Mouse (Mus musculus) thymus, postnatal 36 days (tissue): ENCODE measurements around the gene Grin1.
A peak's percentile ranks its signal among the peaks of the same experiment; 100 is the strongest.

ENCODE experiments used
- DNase-seq, 2 experiments: peaks; one replicate each; pipeline ENCODE4 v3.0.0; 2022; ENCODE audit warnings: mixed read lengths in 2 of 2

Grin1 gene

GRCm38 (mm10) chr2:25311491-25311891, 7.5 kb downstream of the Grin1 start:
- no peak for DNase-seq

- no peak for DNase-seq
Measured at GRCm38 (mm10) chr2:25310969-25311368, 8.0 kb downstream of the Grin1 start.

DNA sequence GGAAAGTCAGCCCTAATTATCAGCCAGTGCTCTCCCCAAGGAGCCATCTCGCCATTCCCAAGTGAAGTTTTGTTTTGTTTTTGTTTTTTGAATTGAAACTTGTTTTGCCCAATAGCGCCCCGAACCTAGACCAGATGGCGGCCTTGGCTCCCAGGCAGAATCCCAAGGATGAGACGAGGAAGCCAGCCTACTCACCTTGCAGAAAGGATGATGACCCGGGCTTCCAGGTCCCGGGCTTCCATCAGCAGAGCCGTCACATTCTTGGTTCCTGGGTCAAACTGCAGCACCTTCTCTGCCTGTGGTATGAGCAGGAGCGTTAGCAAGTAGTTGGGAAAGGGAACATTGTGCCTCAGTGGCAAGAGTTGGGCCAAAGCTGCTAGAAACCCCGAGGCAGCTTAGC, 8.8 kb downstream of the Grin1 start:
- DNase-seq = no peak

DNA sequence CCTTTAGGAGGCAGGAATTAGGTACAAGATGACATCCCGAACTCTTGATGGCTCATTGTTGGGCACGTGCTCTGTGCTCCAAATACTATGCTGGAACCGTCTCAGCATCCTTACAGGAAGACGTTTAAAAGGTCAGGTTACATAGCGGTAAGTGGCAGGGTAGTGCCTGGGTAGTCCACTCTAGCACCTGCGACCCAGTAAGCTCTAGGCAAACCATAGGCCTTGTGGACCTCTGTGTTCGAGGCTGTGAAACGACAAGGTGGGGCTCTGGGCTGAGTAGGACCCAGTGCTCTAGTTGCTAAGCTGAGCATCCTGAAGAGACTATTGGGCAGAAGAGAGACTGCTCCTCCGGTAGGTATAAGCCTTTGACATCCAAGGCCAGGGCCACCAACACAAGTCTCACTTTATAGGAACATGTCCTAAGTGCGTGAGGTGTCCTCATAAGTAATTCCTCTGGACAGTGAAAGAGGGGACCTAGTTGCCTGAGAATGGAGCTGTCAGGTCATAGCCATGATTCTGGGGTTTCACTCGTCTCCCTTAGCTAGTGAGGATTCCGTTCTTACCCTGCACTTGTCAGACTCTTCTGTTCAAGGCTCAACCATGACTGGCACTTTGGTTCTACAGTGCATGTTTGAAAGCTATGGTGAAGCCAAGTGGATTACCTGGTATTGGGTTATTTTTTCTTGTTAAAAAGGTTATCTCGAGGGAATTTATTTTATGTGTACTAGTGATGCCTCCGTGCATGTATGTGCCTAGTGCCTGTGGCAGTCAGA, 13.2 kb downstream of the Grin1 start:
- DNase-seq = no peak

DNA sequence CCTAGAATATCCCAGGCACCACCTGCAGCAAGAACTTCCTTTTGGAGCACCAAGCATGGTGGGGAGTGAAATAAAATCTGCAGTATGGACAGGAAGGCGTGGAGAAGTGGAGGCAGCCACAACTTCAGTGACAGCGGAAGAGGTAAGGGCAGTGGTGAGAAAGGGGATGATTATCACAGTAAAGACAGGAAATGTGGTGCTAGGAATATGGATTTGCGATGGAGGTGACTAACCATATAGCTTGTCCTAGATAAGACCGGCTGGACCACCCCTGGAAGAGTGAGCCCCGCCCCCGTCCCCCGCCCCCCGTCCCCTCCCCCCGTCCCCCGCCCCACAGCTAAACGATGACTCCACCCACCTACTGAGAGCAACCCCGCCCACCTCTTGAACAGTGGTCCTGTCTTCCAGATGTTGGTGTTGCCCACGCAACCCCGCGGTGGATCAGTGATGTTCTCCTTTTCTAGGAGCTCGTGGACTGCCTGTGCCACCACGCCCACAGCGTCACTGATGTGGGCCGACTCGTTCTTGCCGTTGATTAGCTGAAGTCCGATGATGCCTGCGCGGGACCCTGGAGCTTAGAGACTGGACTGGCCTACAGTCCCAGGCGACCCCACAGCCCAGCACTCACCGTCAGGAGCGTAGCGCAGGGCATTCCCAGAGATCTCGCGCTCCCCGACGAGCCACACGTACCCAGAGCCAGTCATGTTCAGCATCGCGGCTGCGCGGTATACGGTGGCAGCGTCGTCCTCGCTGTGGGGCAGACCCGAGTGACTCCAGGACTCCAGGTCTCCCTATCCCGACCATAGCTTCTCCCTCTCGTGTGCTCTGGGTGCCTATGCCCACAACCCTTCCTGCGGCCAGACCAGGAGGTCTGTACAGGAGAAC, 14.1 kb downstream of the Grin1 start:
- no peak for DNase-seq

DNA sequence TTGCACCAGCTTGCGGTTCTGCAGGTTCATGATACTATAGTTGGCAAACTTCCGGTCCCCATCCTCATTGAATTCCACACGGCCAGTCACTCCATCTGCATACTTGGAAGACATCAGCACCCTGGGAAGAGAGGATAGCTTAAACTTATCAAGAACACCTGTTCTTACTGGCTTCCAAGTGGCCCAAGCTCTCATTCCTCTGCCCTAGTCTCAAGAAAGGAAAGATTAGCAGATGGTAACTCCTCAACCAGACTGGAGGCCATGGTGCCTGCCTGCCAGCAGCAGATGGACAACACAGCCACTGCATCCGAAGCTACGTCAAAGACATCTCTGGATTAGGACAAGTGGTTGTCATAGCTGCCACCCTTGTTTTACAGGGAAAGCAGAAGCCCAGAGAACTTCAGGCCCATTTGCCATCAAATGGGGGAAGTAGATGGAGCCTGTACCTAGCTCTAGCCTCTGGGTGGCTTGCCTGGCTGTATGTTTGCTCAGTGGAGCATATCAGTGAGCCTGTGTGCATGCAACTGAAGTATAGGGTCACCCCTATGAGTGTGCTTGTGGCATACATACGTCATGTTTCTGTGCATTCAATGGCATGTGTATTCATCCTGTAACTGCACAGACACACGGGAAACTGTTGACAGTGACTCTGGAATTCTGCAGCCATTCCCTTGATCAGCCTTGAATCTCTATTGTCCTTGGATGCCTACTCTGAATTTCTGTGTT, 14.9 kb downstream of the Grin1 start:
- DNase-seq = no peak

GRCm38 (mm10) chr2:25303452-25303851, 15.5 kb downstream of the Grin1 start:
- no peak for DNase-seq

DNA sequence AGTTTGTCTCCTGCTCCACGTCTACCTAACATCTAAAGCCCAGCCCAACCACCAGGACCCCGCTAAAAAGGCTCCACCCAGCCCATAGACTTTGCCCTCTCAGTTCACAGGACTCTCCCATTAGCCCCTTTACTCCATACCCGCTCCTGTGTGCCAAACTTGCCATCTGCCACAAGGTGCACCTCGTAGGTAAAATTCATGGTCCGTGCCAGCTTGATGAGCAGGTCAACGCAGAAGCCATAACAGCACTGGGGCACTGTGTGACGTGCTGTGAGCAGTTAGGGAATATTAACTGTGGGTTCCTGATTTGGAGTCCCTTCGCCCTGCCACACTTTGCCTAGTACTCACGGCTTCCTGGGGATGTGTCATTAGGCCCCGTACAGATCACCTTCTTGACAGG, 20.9 kb downstream of the Grin1 start:
- no peak for DNase-seq

DNA sequence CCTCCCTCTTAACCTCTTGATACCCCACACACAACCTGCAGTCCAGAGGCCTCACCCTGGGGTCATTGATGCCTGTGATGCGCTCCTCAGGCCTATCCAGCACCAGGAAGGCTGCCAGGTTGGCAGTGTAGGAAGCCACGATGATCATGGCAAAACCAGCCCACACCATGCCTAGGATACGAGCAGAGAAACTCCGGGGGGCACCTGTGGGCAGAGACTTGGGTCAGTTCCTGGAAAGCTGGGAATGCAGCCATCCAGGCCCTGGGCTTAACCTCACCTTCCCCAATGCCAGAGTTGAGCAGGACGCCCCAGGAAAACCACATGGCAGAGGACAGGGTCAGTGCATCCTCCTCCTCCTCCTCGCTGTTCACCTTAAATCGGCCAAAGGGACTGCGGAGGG, 21.9 kb downstream of the Grin1 start:
- no peak for DNase-seq

DNA sequence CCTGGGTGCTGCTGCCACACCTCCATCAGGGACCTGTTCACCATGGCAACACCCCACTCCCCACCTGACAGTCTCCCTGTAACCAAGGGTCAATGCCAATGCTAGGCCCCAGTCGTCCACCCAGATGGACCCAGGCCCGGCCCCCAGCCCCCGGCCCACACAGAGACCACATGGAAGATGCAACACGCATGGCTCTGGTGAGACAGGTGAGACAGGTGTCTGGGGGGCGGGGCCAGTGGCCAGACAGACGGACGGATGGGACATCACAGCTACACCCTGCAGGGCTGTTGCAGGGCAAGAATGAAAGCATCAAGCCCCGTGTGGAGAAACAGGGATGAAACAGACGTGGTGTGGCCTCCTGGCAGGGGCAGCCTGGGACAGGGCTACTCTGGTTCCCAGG, 25.3 kb downstream of the Grin1 start:
- no peak for DNase-seq

- DNase-seq = peak; percentile 59 to 69
Measured at GRCm38 (mm10) chr2:25292856-25293255, 26.1 kb downstream of the Grin1 start.

GRCm38 (mm10) chr2:25292054-25292544, 26.9 kb downstream of the Grin1 start:
- no peak for DNase-seq

DNA sequence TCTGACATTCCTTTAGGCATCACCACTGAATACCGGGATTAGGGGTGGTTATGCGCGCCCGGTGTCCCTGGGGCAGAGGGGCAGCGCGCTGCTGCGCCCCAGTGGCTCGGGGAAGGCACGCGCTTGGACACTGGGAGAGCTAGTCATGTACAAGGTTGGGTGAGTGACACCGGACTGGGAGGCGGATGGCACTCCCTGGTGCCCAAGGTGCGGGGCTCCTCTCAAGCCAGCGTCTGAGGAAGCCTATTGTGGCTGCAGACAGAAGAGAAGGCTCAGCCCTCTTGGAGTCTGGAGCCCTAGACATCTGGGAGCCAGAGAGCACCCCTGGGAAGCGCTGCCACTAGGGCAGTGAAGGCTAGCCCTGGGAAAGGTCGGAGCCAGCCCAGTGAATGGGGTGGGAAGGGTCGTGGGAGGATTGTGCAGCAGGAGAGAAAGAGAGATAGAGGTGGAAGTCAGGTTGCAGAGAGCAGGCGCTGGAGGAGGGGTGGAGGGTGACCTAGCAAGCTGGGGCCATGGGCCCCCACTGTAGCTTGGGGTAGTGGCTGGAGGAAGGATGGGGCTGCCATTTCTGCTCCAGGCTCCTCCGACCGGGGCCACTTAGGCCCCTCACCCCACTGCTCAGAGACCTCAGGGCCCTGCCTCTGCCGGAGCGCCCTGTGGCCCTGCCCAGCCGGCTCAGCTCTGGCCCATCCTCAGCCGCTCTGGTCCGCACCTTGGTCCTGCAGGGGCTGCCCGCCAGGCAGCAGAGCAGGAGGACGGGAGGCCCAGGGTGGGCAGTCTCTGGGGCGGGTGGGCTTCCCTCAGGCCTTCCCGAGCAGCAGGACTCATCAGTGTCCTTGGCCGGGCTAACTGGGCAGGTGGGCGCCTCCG, 27.6 kb downstream of the Grin1 start:
- no peak for DNase-seq

- DNase-seq = no peak
Measured at GRCm38 (mm10) chr2:25290816-25291130, 28.2 kb downstream of the Grin1 start.

- DNase-seq = no peak
Measured at GRCm38 (mm10) chr2:25290101-25290815, 28.7 kb downstream of the Grin1 start.

DNA sequence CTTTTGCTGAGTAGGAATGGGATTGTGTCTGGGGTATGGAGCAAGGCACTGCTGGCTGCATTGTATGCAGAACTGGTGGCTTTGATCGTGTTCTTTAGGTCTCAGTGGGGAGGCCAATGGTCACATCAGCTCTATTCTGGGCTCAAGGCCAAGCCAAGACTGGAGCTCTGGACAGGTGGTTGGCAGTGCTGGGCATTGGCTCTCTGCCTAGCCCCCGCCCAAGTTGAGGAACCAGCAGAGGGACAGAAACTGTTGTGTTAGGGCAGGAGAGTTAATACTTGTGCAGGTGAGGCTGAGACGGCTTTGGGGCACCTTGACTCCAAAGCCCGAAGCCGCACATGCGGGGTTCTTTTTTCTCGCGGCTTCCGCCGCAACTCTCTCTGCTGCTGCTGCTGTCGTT, 29.3 kb downstream of the Grin1 start, which contains the start of gene Lrrc26:
TSS of gene Lrrc26 (plus strand) at position 265 of the 400 bp plus-strand sequence.
- DNase-seq = no peak

DNA sequence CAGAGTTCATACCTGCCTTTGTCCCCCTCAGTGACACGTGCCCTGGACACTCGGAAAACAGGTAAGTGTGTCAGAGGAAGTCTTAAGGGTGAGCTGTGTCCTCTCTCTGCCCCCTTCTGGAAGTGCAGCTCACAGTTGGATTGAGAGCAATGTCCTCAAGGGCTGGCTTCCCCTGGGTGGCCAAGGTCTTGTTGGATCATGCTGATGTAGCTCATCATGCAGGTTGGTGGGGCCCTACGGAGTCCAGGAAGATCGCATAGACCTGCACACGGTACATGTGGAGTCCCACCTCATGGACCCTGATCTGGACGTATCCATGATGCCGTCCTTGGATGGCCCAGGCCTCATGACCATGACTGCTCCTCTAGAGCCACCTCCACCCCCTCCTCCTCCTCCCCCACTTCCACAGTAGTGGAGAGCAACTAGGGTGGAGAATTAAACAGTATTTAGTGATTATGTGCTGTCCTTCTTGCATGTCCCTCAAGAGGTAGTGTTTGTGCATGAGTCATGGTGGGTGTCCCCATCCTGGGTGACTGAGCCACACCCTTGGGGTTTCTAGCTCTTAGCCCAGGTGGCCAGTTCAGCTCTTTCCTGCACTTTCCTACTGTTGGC, 30.1 kb downstream of the Grin1 start:
- no peak for DNase-seq

- no peak for DNase-seq
Measured at GRCm38 (mm10) chr2:25287927-25288649, 30.9 kb downstream of the Grin1 start, which contains the start of gene Tmem210. Gene Tmem210 (plus strand): TSS chr2:25288145.

GRCm38 (mm10) chr2:25286837-25287636, 31.9 kb downstream of the Grin1 start:
- DNase-seq = no peak
